Mouse (Mus musculus) megakaryocyte, embryonic 14.5 days (primary cell): ENCODE data around the gene Klhl20.

Experiments used
- FLI1 ChIP-seq: IDR thresholded peaks from 2 replicates; pipeline ENCODE4 v1.6.1; 2012; ENCODE audit warnings: low read length, inconsistent platforms, mixed read lengths
- GATA1 ChIP-seq: IDR thresholded peaks from 3 replicates; pipeline ENCODE4 v1.6.1; 2012; ENCODE audit warnings: mixed read lengths, low read length, inconsistent platforms, borderline replicate concordance

- TF ChIP-seq GATA1 (no peak), FLI1 (no peak)
Observed at GRCm38 (mm10) chr1:161159214-161159613, 27.9 kb upstream of the Klhl20 start, which contains the start of gene Tex50.
